Mouse (Mus musculus) heart, adult 10 weeks (tissue): ENCODE data around the gene Spocd1. TPM values are rescaled to one million over a fixed set of nuclear protein-coding genes. Genes with fewer than 3 reads are reported as not detected.

Source experiments
- polyA plus RNA-seq: library from polyadenylated mRNA; stranded (reverse); fragments of 350-450 nt; fragmentation: Illumina TruSeq; extraction: RNeasy Lipid Tissue Mini Kit (QIAGEN cat#74804); gene quantifications from one replicate; pipeline ENCODE4 v1.2.3, GENCODE M21; 2014; ENCODE audit warnings: low read depth, low replicate concordance

Spocd1 gene
- polyA plus RNA-seq: not detected

GRCm38 (mm10) chr4:129928949-129929348 lies at the start of gene Spocd1:
Gene Spocd1 (plus strand): TSS chr4:129929249.

DNA sequence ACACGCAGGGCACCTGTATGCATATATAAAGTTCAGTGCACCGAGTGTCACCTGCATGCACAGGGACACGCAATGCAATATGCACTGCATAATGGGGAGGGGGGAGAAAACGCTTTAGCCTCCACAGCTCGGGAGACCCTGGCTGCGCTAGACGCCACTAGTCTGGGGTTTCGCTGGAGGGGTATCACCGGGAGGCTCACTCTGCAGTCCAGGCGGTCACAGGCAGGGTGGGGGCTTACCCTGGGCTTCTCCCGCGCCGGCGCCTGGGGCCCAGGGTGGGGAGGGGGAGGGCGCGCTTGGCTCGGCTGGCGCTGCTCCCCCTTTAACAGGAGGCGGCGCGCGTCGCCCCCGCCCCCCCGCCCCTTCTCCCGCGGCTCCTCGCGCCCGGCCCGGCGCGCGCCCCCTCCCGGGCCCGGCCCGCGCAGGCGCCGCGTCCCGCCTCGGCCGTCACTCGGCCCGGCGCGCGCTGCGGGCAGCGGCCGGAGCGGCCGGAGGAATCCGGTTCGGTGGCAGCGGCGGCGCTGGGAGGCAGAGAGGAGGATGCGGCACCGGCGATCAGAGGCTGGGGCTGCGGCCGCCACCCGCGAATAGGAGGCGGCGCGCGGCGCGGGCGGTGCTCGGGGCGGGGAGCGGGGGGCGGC lies 55.5 kb downstream of the Spocd1 start, which contains the start of gene Adgrb2:
Adgrb2 (plus strand) TSS at position 450 of the 641 bp plus-strand sequence.

Other genes with a start within 250 kb of the Spocd1 start
- gene Tmem39b, start 232.4 kb upstream of the Spocd1 start, polyA plus RNA-seq: 4.8 TPM
- 35.7 TPM for gene Khdrbs1, start 186.9 kb upstream of the Spocd1 start, polyA plus RNA-seq
- 235 TPM for gene Ptp4a2, start 118.0 kb upstream of the Spocd1 start, polyA plus RNA-seq
- gene Adgrb2, start 55.6 kb downstream of the Spocd1 start, polyA plus RNA-seq: 2.2 TPM
- 8.6 TPM for gene Col16a1, start 118.6 kb downstream of the Spocd1 start, polyA plus RNA-seq
- 43.6 TPM for gene Pef1, start 173.3 kb downstream of the Spocd1 start, polyA plus RNA-seq
- not detected for gene Hcrtr1, start 210.1 kb downstream of the Spocd1 start, polyA plus RNA-seq
- gene Tinagl1, start 245.9 kb downstream of the Spocd1 start, polyA plus RNA-seq: 58.4 TPM